Mouse (Mus musculus) neural tube, embryonic 15.5 days (tissue): Measurements from ENCODE around the gene Hoxd11. TPM values are rescaled to one million over a fixed set of nuclear protein-coding genes. Genes with fewer than 3 reads are reported as not detected.

Source experiments
- ATAC-seq: fragments of 200-750 bp; cut with Nextera tagmentation; 2 replicates; pipeline ENCODE4 v1.8.0; 2017; ENCODE audit warnings: mild to moderate bottlenecking, moderate TSS enrichment, moderate library complexity; ENCODE audit not compliant: low FRiP score
- H3K27ac ChIP-seq: fragments of 300-500 bp; sonication (generic); replicated peaks from 2 replicates; pipeline ENCODE4 v1.5.1; 2015; ENCODE audit warnings: mild to moderate bottlenecking, inconsistent platforms
- H3K27me3 ChIP-seq: fragments of 300-500 bp; sonication (generic); replicated peaks from 2 replicates; pipeline ENCODE4 v1.6.1; 2015; ENCODE audit warnings: inconsistent platforms
- H3K36me3 ChIP-seq: fragments of 300-500 bp; sonication (generic); 2 replicates; pipeline ENCODE4 v1.6.1; 2015; ENCODE audit warnings: inconsistent platforms
- H3K4me1 ChIP-seq: fragments of 300-500 bp; sonication (generic); 2 replicates; pipeline ENCODE4 v1.6.1; 2015; ENCODE audit warnings: inconsistent platforms
- H3K4me2 ChIP-seq: fragments of 300-500 bp; sonication (generic); 2 replicates; pipeline ENCODE4 v1.6.1; 2015; ENCODE audit warnings: inconsistent platforms, mild to moderate bottlenecking, moderate library complexity
- H3K4me3 ChIP-seq: fragments of 300-500 bp; sonication (generic); replicated peaks from 2 replicates; pipeline ENCODE4 v1.5.1; 2015; ENCODE audit warnings: mild to moderate bottlenecking, inconsistent platforms
- H3K9ac ChIP-seq: fragments of 300-500 bp; sonication (generic); replicated peaks from 2 replicates; pipeline ENCODE4 v1.6.1; 2015; ENCODE audit warnings: mild to moderate bottlenecking, inconsistent platforms
- H3K9me3 ChIP-seq: fragments of 300-500 bp; sonication (generic); replicated peaks from 2 replicates; pipeline ENCODE4 v1.6.1; 2016; ENCODE audit warnings: inconsistent platforms
- WGBS: fragments of 180-500 bp; shearing (Covaris S2); methylation state at CpG from one replicate; pipeline ENCODE4 v1.1.7; 2015; ENCODE audit warnings: mixed read lengths; 5-methylcytosine and 5-hydroxymethylcytosine counted together
- polyA plus RNA-seq: library from polyadenylated mRNA; unstranded; fragments of >200 nt; fragmentation: Nextera tagmentation; extraction: Ambion mirVana; gene quantifications from 2 replicates; pipeline ENCODE4 v1.2.1, GENCODE M21; 2015

Hoxd11 gene
- 4.1 and 9.2 TPM in 2 replicates for polyA plus RNA-seq

DNA sequence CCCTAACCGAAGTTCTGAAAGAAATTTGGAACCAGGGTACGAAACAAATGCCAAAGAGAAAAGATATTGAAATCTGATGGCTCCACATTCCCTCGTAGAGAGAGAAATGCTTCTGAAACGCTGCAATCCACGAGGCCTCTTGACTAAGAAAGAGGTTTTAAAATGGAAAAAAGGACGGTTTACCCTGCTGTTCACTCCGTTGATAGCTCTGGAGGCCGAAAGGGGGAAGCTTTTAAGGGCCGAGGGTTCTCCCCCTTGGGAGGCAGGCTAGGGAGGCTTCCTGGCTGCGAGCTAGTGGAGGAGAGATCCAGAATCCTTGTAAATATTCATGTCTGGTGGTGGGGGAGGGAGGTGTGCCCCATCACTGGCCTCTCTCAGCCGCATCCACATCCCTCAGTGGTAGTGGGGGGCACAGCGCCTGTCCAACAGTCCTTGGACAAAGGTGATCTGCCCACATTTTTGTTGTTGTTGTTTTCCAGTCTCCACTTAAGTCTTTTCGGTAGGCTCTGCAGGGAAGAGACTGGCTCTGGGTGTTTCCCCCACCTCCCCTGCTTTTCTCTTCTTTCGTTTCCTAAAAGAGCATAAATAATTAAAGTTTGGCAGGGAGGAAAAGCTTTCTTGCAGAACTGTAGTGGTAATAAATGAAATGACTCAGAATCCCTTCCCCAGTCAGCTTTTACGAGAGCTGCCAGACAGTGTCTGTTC lies at the start of gene Hoxd11:
TSS of gene Hoxd11 (plus strand) at position 667 of the 705 bp plus-strand sequence.
- no peaks in the 10 kb centered on the region for H3K36me3 ChIP-seq
- no peaks in the 10 kb centered on the region for H3K9me3 ChIP-seq
- peak within 1 kb of the TSS; percentile 46 for H3K4me3 ChIP-seq
- peak within 1 kb of the TSS; percentile 53 for H3K4me2 ChIP-seq
- H3K27me3 ChIP-seq = peaks cover 88% of the 10 kb centered on the region
- no peak for ATAC-seq
- peaks cover 21% of the 10 kb centered on the region for H3K4me1 ChIP-seq
- 3% methylated on average over 15 of the region's 15 CpGs for WGBS
- H3K9ac ChIP-seq = peak within 1 kb of the TSS; percentile 15; the same call in 1 of the 2 replicates
- H3K27ac ChIP-seq = peak within 1 kb of the TSS; percentile 81

GRCm38 (mm10) chr2:74635412-74635811 lies 43.9 kb upstream of the Hoxd11 start:
- H3K4me3 ChIP-seq = no peak overlapping the region
- H3K9me3 ChIP-seq = no peaks in the 10 kb centered on the region
- no peaks in the 10 kb centered on the region for H3K4me1 ChIP-seq
- no peak overlapping the region for H3K4me2 ChIP-seq
- H3K9ac ChIP-seq = no peak overlapping the region
- H3K27ac ChIP-seq = no peak overlapping the region
- H3K36me3 ChIP-seq = no peaks in the 10 kb centered on the region
- ATAC-seq = no peak
- 70% methylated on average over 4 of the region's 4 CpGs for WGBS
- H3K27me3 ChIP-seq = no peaks in the 10 kb centered on the region

GRCm38 (mm10) chr2:74642431-74642830 lies 36.9 kb upstream of the Hoxd11 start:
- no peak overlapping the region for H3K27ac ChIP-seq
- no peaks in the 10 kb centered on the region for H3K36me3 ChIP-seq
- ATAC-seq = no peak
- no peak overlapping the region for H3K4me2 ChIP-seq
- no peak overlapping the region for H3K9ac ChIP-seq
- no peak overlapping the region for H3K4me3 ChIP-seq
- 48% methylated on average over 5 of the region's 5 CpGs for WGBS
- H3K27me3 ChIP-seq = peaks cover 36% of the 10 kb centered on the region
- no peaks in the 10 kb centered on the region for H3K4me1 ChIP-seq
- H3K9me3 ChIP-seq = no peaks in the 10 kb centered on the region

DNA sequence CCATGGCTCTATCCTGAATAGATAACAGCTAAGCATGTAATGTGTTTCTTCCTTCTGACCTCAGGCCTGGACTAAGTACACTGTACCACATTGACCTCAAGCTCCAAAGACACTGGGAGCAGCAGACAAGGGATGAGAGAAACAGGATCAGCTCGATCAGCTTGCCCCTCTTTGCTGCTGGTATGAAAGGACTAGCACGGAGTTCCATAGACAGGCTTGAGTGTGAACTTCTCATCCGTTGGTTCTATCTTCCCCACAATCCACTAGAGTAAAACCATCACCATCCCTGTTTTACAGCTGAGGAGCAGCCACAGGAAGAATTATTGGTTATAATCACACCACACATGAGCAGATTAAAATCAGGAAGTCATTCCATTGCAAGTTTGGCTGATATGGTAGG lies 33.7 kb upstream of the Hoxd11 start:
- Histone ChIP-seq H3K27me3 (peaks cover 68% of the 10 kb centered on the region), H3K9ac (no peak overlapping the region), H3K4me2 (no peak overlapping the region), H3K4me3 (no peak overlapping the region), H3K9me3 (no peaks in the 10 kb centered on the region), H3K4me1 (peaks cover 3% of the 10 kb centered on the region; the same call in 1 of the 2 replicates), H3K36me3 (no peaks in the 10 kb centered on the region), H3K27ac (no peak overlapping the region)
- ATAC-seq = no peak
- WGBS = 83% methylated on average over 3 of the region's 3 CpGs

GRCm38 (mm10) chr2:74647082-74647864 lies 32.1 kb upstream of the Hoxd11 start:
- no peak for ATAC-seq
- H3K4me3 ChIP-seq = no peak overlapping the region
- H3K27ac ChIP-seq = no peak overlapping the region
- peaks cover 82% of the 10 kb centered on the region for H3K27me3 ChIP-seq
- peaks cover 3% of the 10 kb centered on the region; the same call in 1 of the 2 replicates for H3K4me1 ChIP-seq
- H3K4me2 ChIP-seq = no peak overlapping the region
- no peaks in the 10 kb centered on the region for H3K36me3 ChIP-seq
- 20% methylated on average over 7 of the region's 7 CpGs for WGBS
- no peaks in the 10 kb centered on the region for H3K9me3 ChIP-seq
- no peak overlapping the region for H3K9ac ChIP-seq

DNA sequence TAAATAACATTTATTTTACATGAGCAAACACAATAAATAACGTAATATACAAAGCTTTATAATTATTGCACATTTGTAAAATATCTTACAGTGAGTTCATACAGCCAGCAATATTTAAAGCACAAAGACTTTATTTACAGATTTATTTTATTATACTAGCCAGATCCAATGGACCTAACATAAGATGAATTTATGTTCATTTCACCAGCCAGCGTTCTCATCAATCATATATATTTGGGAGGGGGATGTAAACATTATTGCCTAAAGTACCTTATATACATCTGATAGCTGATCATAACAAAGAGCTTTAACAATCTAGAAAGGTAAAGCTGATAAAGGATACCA lies 26.4 kb upstream of the Hoxd11 start:
- Histone ChIP-seq H3K4me2 (no peak overlapping the region), H3K27ac (no peak overlapping the region), H3K27me3 (peaks cover 73% of the 10 kb centered on the region), H3K4me3 (no peak overlapping the region), H3K9ac (no peak overlapping the region), H3K36me3 (no peaks in the 10 kb centered on the region), H3K4me1 (peaks cover 12% of the 10 kb centered on the region), H3K9me3 (no peaks in the 10 kb centered on the region)
- 39% methylated on average over 2 of the region's 2 CpGs for WGBS
- no peak for ATAC-seq

- Histone ChIP-seq H3K9me3 (no peaks in the 10 kb centered on the region), H3K4me2 (no peak overlapping the region), H3K4me3 (no peak overlapping the region), H3K27ac (no peak overlapping the region), H3K4me1 (peaks cover 9% of the 10 kb centered on the region), H3K27me3 (peaks cover 69% of the 10 kb centered on the region), H3K9ac (no peak overlapping the region), H3K36me3 (no peaks in the 10 kb centered on the region)
- 9% methylated on average over 17 of the region's 17 CpGs for WGBS
- no peak for ATAC-seq
These were observed 25.4 kb upstream of the Hoxd11 start for GRCm38 (mm10) chr2:74653781-74654535.

GRCm38 (mm10) chr2:74654743-74655419 lies 24.5 kb upstream of the Hoxd11 start:
- Histone ChIP-seq H3K36me3 (no peaks in the 10 kb centered on the region), H3K27ac (no peak overlapping the region), H3K9me3 (no peaks in the 10 kb centered on the region), H3K4me3 (no peak overlapping the region), H3K27me3 (peaks cover 65% of the 10 kb centered on the region), H3K4me2 (no peak overlapping the region), H3K9ac (no peak overlapping the region), H3K4me1 (peaks cover 12% of the 10 kb centered on the region)
- no peak for ATAC-seq
- 4% methylated on average over 20 of the region's 20 CpGs for WGBS

- no peaks in the 10 kb centered on the region for H3K9me3 ChIP-seq
- peak overlapping the region; percentile 59 for H3K4me2 ChIP-seq
- 0% methylated on average over 7 of the region's 47 CpGs for WGBS
- H3K27me3 ChIP-seq = peaks cover 63% of the 10 kb centered on the region
- H3K4me3 ChIP-seq = peak overlapping the region; percentile 38
- peaks cover 12% of the 10 kb centered on the region for H3K4me1 ChIP-seq
- no peak overlapping the region for H3K9ac ChIP-seq
- H3K36me3 ChIP-seq = no peaks in the 10 kb centered on the region
- no peak for ATAC-seq
- H3K27ac ChIP-seq = no peak overlapping the region
These were observed 24.0 kb upstream of the Hoxd11 start for GRCm38 (mm10) chr2:74655420-74655781.

DNA sequence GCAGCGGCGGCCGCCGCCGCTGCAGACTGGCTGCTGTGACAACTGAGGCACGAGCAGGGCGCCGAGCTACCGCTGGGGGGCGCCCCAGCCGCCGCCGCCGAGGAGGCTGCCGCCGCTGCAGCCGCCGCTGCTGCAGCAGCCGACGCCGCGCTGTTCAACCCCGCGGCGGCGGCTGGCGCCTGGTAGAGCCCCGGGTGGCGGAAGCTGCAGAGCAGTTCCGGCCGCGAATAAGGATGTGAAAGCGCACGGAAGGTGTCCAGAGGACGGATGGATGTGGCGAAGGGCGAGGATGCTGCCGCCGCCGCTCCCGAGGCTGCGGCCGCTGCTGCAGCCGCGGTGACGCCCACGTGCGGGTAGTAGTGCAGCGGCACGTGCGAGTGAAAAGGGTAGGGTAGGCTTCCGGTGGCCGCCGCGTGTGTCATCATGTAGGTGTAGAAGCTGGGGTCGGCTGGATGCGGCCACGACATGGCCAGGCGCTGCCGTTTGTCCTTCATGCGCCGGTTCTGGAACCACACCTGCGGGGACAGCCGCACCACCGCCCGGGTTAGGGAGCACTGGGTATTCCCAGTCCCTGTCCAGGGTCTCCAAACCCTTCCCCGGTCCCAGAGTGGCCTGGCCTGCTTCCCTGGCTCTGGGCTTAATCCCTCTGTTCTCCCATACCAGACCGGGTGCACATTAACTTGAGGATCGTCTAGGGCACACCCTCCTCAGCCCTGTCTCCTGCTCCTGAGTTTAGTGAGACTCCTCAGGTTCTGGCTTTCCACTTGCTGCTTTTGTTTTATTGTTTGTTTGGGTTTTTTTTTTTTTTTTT lies 23.3 kb upstream of the Hoxd11 start:
- H3K36me3 ChIP-seq = no peaks in the 10 kb centered on the region
- H3K27me3 ChIP-seq = peaks cover 63% of the 10 kb centered on the region
- H3K4me2 ChIP-seq = peak overlapping the region; percentile 59
- under 1% methylated on average over 63 of the region's 69 CpGs for WGBS
- peak overlapping the region; percentile 38 for H3K4me3 ChIP-seq
- H3K4me1 ChIP-seq = peaks cover 12% of the 10 kb centered on the region
- ATAC-seq = no peak
- H3K27ac ChIP-seq = no peak overlapping the region
- no peak overlapping the region for H3K9ac ChIP-seq
- H3K9me3 ChIP-seq = no peaks in the 10 kb centered on the region

GRCm38 (mm10) chr2:74656632-74657021 lies 22.7 kb upstream of the Hoxd11 start:
- H3K27me3 ChIP-seq = peaks cover 66% of the 10 kb centered on the region
- no peak overlapping the region for H3K4me3 ChIP-seq
- ATAC-seq = no peak
- no peak overlapping the region for H3K27ac ChIP-seq
- 3% methylated on average over 4 of the region's 4 CpGs for WGBS
- H3K9me3 ChIP-seq = no peaks in the 10 kb centered on the region
- H3K4me1 ChIP-seq = peaks cover 14% of the 10 kb centered on the region
- H3K9ac ChIP-seq = no peak overlapping the region
- H3K4me2 ChIP-seq = no peak overlapping the region
- H3K36me3 ChIP-seq = no peaks in the 10 kb centered on the region
